In the genomic region with DNA sequence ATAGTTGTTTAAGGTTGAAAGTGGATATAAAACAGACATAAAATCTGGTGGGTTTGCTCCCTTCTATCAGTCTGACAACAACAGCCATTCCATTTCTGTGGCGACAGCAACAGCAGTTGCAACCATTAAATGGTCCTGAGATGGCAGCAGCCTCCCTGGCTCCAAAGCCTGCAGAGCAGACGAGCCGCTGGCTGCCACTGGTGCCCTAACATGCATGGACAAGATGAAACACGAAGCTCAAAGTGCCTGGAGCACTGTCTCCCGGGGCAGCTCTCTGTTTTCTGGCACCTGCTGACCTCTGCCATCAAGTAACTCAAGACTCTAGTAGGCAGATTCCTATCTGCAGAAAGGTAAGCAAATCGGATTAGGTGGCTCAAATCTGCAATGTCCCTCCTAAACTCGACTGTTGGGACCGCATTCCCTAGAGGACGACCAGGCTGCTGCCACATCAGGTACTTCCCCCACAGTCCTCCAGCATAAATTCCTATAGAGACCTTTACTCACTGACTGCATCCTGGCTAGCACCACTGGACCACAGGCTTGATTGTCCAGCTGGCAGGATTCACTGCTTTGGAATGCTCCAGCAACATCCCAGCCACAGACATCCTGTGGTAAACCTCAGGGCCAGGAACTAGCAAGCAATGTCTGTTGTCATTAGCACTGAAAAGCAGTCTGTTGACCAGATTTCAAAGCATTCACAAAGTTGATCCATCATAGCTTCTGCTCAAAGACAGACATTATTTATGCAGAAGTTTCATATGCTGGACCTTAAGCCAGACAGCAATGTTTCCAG, we compare ENCODE assay signal across 16 mouse cellular contexts.
DNase-seq lines count a peak whose midpoint lies in the region; ATAC-seq and TF ChIP-seq lines count a peak whose summit lies in the region.
"Had no signal": no experiment of that assay in that cellular context is flagged by ENCODE, and none has a peak within 500 bp of the region (broad histone marks: within the 10 kb centered on the region; RNA-seq: fewer than 3 reads in every experiment).

No protein-coding gene starts in this region.

- H3K36me3 ChIP-seq in C2C12 (ENCODE audit: control insufficient read depth, insufficient read depth) = no peaks in the 10 kb centered on the region
- no peaks in the 10 kb centered on the region for H3K36me3 ChIP-seq in heart, embryonic 12.5 days
- H3K36me3 ChIP-seq: kidney, embryonic 15.5 days; limb, embryonic 12.5 days; neural tube, embryonic 12.5 days had no signal

- no peak overlapping the region for H3ac ChIP-seq in C2C12 (ENCODE audit: control insufficient read depth, insufficient read length, low read depth)

- H3K9me3 ChIP-seq in heart, embryonic 12.5 days (replicated peaks) = no peaks in the 10 kb centered on the region
- H3K9me3 ChIP-seq: kidney, embryonic 15.5 days; limb, embryonic 12.5 days; megakaryocyte, embryonic 14.5 days; neural tube, embryonic 12.5 days had no signal

- H3K79me2 ChIP-seq in C2C12 (ENCODE audit: control insufficient read depth, insufficient read depth) = no peaks in the 10 kb centered on the region

- no peaks in the 10 kb centered on the region for H3K27me3 ChIP-seq in C2C12 (ENCODE audit: control insufficient read depth, insufficient read depth, insufficient read length)
- H3K27me3 ChIP-seq in Patski = peaks cover 37% of the 10 kb centered on the region
- no peaks in the 10 kb centered on the region for H3K27me3 ChIP-seq in heart, embryonic 12.5 days (replicated peaks)
- H3K27me3 ChIP-seq: kidney, embryonic 15.5 days; limb, embryonic 12.5 days; megakaryocyte, embryonic 14.5 days; neural tube, embryonic 12.5 days had no signal

- peak; percentile 99 for ATAC-seq in Patski
- no peak for ATAC-seq in heart, embryonic 12.5 days (ENCODE audit: insufficient number of reproducible peaks, low FRiP score)

- WGBS in lung, adult 2 months = 48% methylated on average over 9 of the region's 9 CpGs
- WGBS in heart, embryonic 12.5 days = 53% methylated on average over 9 of the region's 9 CpGs

- POLR2A ChIA-PET in Patski (lab: Charles Lee) = no interaction called here

- H3K4me3 ChIP-seq in lung, adult 2 months (replicated peaks; ENCODE audit: extremely low read depth, low read depth, low read length) = no peak overlapping the region
- H3K4me3 ChIP-seq in C2C12 (ENCODE audit: insufficient read depth, poor library complexity, severe bottlenecking) = no peak overlapping the region
- H3K4me3 ChIP-seq in heart, embryonic 12.5 days = no peak overlapping the region
- H3K4me3 ChIP-seq: kidney, embryonic 15.5 days; limb, embryonic 12.5 days; megakaryocyte, embryonic 14.5 days; neural tube, embryonic 12.5 days had no signal

- DNase-seq in lung, postnatal 4 days = peak; percentile 6 to 24
- no peak for DNase-seq in lung, adult 2 months
- DNase-seq in Patski (ENCODE audit: low read depth, low spot score) = peak; percentile 49
- peak; percentile 32 for DNase-seq in mesoderm, embryonic 11.5 days (ENCODE audit: low read depth, low spot score)
- DNase-seq in cerebellum, adult 9-10 months = no peak
- DNase-seq: adrenal gland, postnatal 25 days; gastrocnemius, postnatal 14 days; right cerebral cortex, postnatal 14 days; thymus, adult 18-20 months had no signal

- no peak overlapping the region for H3K27ac ChIP-seq in heart, embryonic 12.5 days (ENCODE audit: poor library complexity, severe bottlenecking)
- H3K27ac ChIP-seq: kidney, embryonic 15.5 days; limb, embryonic 12.5 days; neural tube, embryonic 12.5 days had no signal

- H3K4me2 ChIP-seq in heart, embryonic 12.5 days = no peak overlapping the region
- H3K4me2 ChIP-seq: heart, embryonic 11.5 days; kidney, embryonic 15.5 days; limb, embryonic 12.5 days; neural tube, embryonic 12.5 days had no signal

- H3K4me1 ChIP-seq in lung, adult 2 months (ENCODE audit: control insufficient read depth, insufficient read depth, low read length) = no peaks in the 10 kb centered on the region
- 0 out of 2 replicates have a peak, but pooled peaks cover 3% of the 10 kb centered on the region for H3K4me1 ChIP-seq in heart, embryonic 12.5 days (replicated peaks)
- H3K4me1 ChIP-seq: kidney, embryonic 15.5 days; limb, embryonic 12.5 days; megakaryocyte, embryonic 14.5 days; neural tube, embryonic 12.5 days had no signal

- no peak for TF ChIP-seq POLR2A in lung, adult 2 months (IDR thresholded peaks at IDR 0.05; ENCODE audit: borderline replicate concordance, extremely low read depth, low read depth, low read length)

- CTCF ChIA-PET in Patski (lab: Charles Lee) = interaction anchor here (1.7 kb wide), 1 partner anchor 14 kb away, joined by 5 read pairs; no protein-coding TSS in a partner anchor

- in situ Hi-C loops in Patski (cut with MboI; ENCODE audit: low pct_unique_long_range_greater_than_20kb) = no loop called here

- H3K79me3 ChIP-seq in C2C12 (ENCODE audit: low read depth) = no peaks in the 10 kb centered on the region

- H3K9ac ChIP-seq in heart, embryonic 12.5 days = no peak overlapping the region
- H3K9ac ChIP-seq: kidney, embryonic 15.5 days; limb, embryonic 12.5 days; neural tube, embryonic 12.5 days had no signal

- no peak for TF ChIP-seq CTCF in lung, adult 2 months (IDR thresholded peaks at IDR 0.05; ENCODE audit: insufficient read depth, low read length)
- no peak for TF ChIP-seq CTCF in C2C12 (IDR thresholded peaks at IDR 0.05; ENCODE audit: control insufficient read depth, insufficient read depth, insufficient read length)
- TF ChIP-seq CTCF in Patski (IDR thresholded peaks at IDR 0.05) = no peak

TF ChIP-seq in C2C12, 6 proteins besides CTCF, POLR2A, EP300 and RAD21:
- TF ChIP-seq CEBPB (IDR thresholded peaks at IDR 0.05; ENCODE audit: low read depth) = peak; percentile 50
- TF ChIP-seq MYOD1 (IDR thresholded peaks at IDR 0.05; ENCODE audit: control insufficient read depth, insufficient read length, low read depth) = peak; percentile 91
- TF ChIP-seq FOSL1 (IDR thresholded peaks at IDR 0.05; ENCODE audit: insufficient read depth, low read length, poor library complexity, severe bottlenecking) = peak; percentile 80
- no peak for TF ChIP-seq MYOG (IDR thresholded peaks at IDR 0.05; ENCODE audit: control insufficient read depth, extremely low read depth, insufficient read length)

Comparison
In these comparisons a context has a peak if more than half of its experiments do, and no peak if none do; other contexts are left out.
1. DNase-seq: peak in lung, postnatal 4 days (2 of 2), Patski (single experiment) and mesoderm, embryonic 11.5 days (single experiment); none in lung, adult 2 months (single experiment) and cerebellum, adult 9-10 months (single experiment).